ENCODE assay signal across 46 mouse cellular contexts in the genomic region with DNA sequence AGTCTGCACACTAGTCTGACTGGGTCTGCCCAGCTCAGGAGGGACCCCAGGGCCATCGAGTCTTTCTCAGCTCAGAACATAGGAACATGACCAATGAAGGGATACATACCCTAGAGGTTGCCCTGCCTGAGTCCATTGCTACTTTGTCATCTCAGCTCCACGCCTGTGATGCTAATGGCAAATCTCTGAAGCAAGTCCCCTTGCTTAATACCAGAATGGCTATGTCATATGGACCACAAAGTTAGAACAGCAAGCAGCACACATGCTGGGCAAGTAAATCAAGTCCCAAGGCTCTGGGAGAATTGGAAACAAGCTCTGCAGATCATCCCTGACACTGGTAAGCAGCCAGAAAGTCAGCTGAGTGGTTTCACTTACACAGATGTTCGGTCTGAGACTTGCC. TPM values are rescaled to one million over a fixed set of nuclear protein-coding genes. Genes with fewer than 3 reads are reported as not detected.
"Had no signal": no experiment of that assay in that cellular context is flagged by ENCODE, and none has a peak within 500 bp of the region (broad histone marks: within the 10 kb centered on the region; RNA-seq: fewer than 3 reads in every experiment).

No protein-coding gene starts in this region.

- H3K9ac ChIP-seq: limb, embryonic 12.5 days; limb, embryonic 13.5 days; limb, embryonic 15.5 days; liver, embryonic 12.5 days; liver, embryonic 13.5 days; liver, embryonic 14.5 days; liver, embryonic 15.5 days; liver, postnatal 0 days; lung, embryonic 14.5 days; lung, embryonic 15.5 days; midbrain, embryonic 12.5 days; midbrain, embryonic 13.5 days; midbrain, embryonic 15.5 days had no signal

- DNase-seq: left cerebral cortex, postnatal 4 days; liver; liver, embryonic 13.5 days; liver, postnatal 0 days; lung, adult 18-20 months; lung, adult 2 months; lung, embryonic 14.5 days; lung, postnatal 10 days; lung, postnatal 14 days; lung, postnatal 36 days; lung, postnatal 4 days; midbrain, embryonic 14.5 days had no signal

- ATAC-seq: liver, embryonic 12.5 days; liver, postnatal 0 days; lung, postnatal 0 days; midbrain, embryonic 13.5 days; midbrain, embryonic 15.5 days; midbrain, embryonic 16.5 days had no signal

- H3K4me2 ChIP-seq: limb, embryonic 12.5 days; limb, embryonic 13.5 days; limb, embryonic 15.5 days; liver, embryonic 11.5 days; liver, embryonic 12.5 days; liver, embryonic 13.5 days; liver, embryonic 15.5 days; lung, embryonic 14.5 days; lung, embryonic 15.5 days; midbrain, embryonic 11.5 days; midbrain, embryonic 12.5 days; midbrain, embryonic 13.5 days; midbrain, embryonic 15.5 days had no signal

- H3K27ac ChIP-seq: limb, embryonic 10.5 days; limb, embryonic 12.5 days; limb, embryonic 13.5 days; limb, embryonic 15.5 days; liver, embryonic 12.5 days; liver, embryonic 13.5 days; liver, embryonic 14.5 days; liver, embryonic 15.5 days; lung, embryonic 15.5 days; macrophage; midbrain, embryonic 10.5 days; midbrain, embryonic 12.5 days; midbrain, embryonic 13.5 days; midbrain, embryonic 15.5 days had no signal

- H3K4me3 ChIP-seq: limb, embryonic 10.5 days; limb, embryonic 12.5 days; limb, embryonic 13.5 days; limb, embryonic 15.5 days; liver, embryonic 12.5 days; liver, embryonic 13.5 days; liver, embryonic 15.5 days; lung, embryonic 15.5 days; megakaryocyte, embryonic 14.5 days; midbrain, embryonic 10.5 days; midbrain, embryonic 12.5 days; midbrain, embryonic 13.5 days; midbrain, embryonic 15.5 days; myocyte had no signal

- H3K9me3 ChIP-seq: limb, embryonic 10.5 days; limb, embryonic 12.5 days; limb, embryonic 13.5 days; limb, embryonic 15.5 days; liver, embryonic 12.5 days; liver, embryonic 13.5 days; liver, embryonic 15.5 days; lung, embryonic 15.5 days; midbrain, embryonic 10.5 days; midbrain, embryonic 12.5 days; midbrain, embryonic 13.5 days; midbrain, embryonic 15.5 days had no signal

- H3K27me3 ChIP-seq: limb, embryonic 12.5 days; limb, embryonic 13.5 days; limb, embryonic 15.5 days; liver, embryonic 12.5 days; liver, embryonic 13.5 days; liver, embryonic 15.5 days; lung, embryonic 15.5 days; megakaryocyte, embryonic 14.5 days; midbrain, embryonic 12.5 days; midbrain, embryonic 13.5 days; midbrain, embryonic 15.5 days had no signal

- H3K4me1 ChIP-seq: limb, embryonic 10.5 days; limb, embryonic 12.5 days; limb, embryonic 13.5 days; limb, embryonic 15.5 days; liver, embryonic 13.5 days; lung, embryonic 15.5 days; midbrain, embryonic 10.5 days; midbrain, embryonic 12.5 days; midbrain, embryonic 13.5 days; midbrain, embryonic 15.5 days had no signal

RNA-seq across cellular contexts. Expression of a gene that starts 42.9 kb away (rescaled TPM):
- total RNA-seq: left cerebral cortex, adult 8-10 months; left cerebral cortex, postnatal 10 days; left cerebral cortex, postnatal 14 days; left cerebral cortex, postnatal 25 days; left cerebral cortex, postnatal 36 days; left cerebral cortex, postnatal 4 days; liver, adult 2 months; megakaryocyte progenitor cell, adult 5-6 weeks; megakaryocyte, adult 5-6 weeks; megakaryocyte-erythroid progenitor cell, adult 5-6 weeks; midbrain, postnatal 0 days; monocyte, adult 5-6 weeks had no signal
- polyA plus RNA-seq: limb, embryonic 10.5 days; limb, embryonic 11.5 days; limb, embryonic 12.5 days; limb, embryonic 13.5 days; limb, embryonic 14.5 days; limb, embryonic 15.5 days; liver, adult 2 months; liver, embryonic 11.5 days; liver, embryonic 16.5 days; lung, adult 2 months; lung, embryonic 14.5 days; lung, embryonic 15.5 days; lung, embryonic 16.5 days; lung, postnatal 0 days; macrophage; midbrain, embryonic 10.5 days; midbrain, embryonic 11.5 days; midbrain, embryonic 12.5 days; midbrain, embryonic 13.5 days; midbrain, embryonic 14.5 days; midbrain, embryonic 15.5 days; midbrain, embryonic 16.5 days; midbrain, postnatal 0 days; myocyte had no signal
